Mouse (Mus musculus) sigmoid colon, adult 10 weeks (tissue): Measurements from ENCODE around the gene Gm5414. TPM values are rescaled to one million over a fixed set of nuclear protein-coding genes. Genes with fewer than 3 reads are reported as not detected.

ENCODE experiments used
- polyA plus RNA-seq: library from polyadenylated mRNA; stranded (reverse); fragments of 350-450 nt; fragmentation: Illumina TruSeq; extraction: RNeasy Lipid Tissue Mini Kit (QIAGEN cat#74804); gene quantifications from one replicate; pipeline ENCODE4 v1.2.3, GENCODE M21; 2014; ENCODE audit warnings: low read depth, low replicate concordance

The Gm5414 gene
- polyA plus RNA-seq, result not detected

GRCm38 (mm10) chr15:101627884-101628283, at the start of gene Gm5414:
Gm5414 (minus strand) TSS chr15:101628188.

GRCm38 (mm10) chr15:101647280-101647679, 19.3 kb upstream of the Gm5414 start, which contains the start of gene Gm5478:
Gm5478 (minus strand) TSS chr15:101647380.

Other genes starting within 250 kb of the Gm5414 start
- 5.0 TPM for gene Krt7, start 217.1 kb downstream of the Gm5414 start, polyA plus RNA-seq
- gene Krt87, start 189.4 kb downstream of the Gm5414 start, polyA plus RNA-seq, result 0.50 TPM
- gene Krt88, start 180.4 kb downstream of the Gm5414 start, polyA plus RNA-seq, result not detected
- not detected for gene Krt81, start 164.4 kb downstream of the Gm5414 start, polyA plus RNA-seq
- not detected for gene Krt86, start 154.7 kb downstream of the Gm5414 start, polyA plus RNA-seq
- gene Krt83, start 136.7 kb downstream of the Gm5414 start, polyA plus RNA-seq, result not detected
- gene Gm49425, start 110.9 kb downstream of the Gm5414 start, polyA plus RNA-seq, result not detected
- gene Krt84, start 95.4 kb downstream of the Gm5414 start, polyA plus RNA-seq, result not detected
- not detected for gene Krt82, start 77.5 kb downstream of the Gm5414 start, polyA plus RNA-seq
- gene Krt90, start 65.2 kb downstream of the Gm5414 start, polyA plus RNA-seq, result not detected
- gene Krt75, start 54.3 kb downstream of the Gm5414 start, polyA plus RNA-seq, result not detected
- gene Gm5478, start 19.2 kb upstream of the Gm5414 start, polyA plus RNA-seq, result not detected
- not detected for gene Krt6b, start 52.1 kb upstream of the Gm5414 start, polyA plus RNA-seq
- gene Krt6a, start 66.1 kb upstream of the Gm5414 start, polyA plus RNA-seq, result not detected
- gene Krt5, start 84.7 kb upstream of the Gm5414 start, polyA plus RNA-seq, result not detected
- gene Krt71, start 114.9 kb upstream of the Gm5414 start, polyA plus RNA-seq, result not detected
- gene Krt72, start 158.3 kb upstream of the Gm5414 start, polyA plus RNA-seq, result not detected
- not detected for gene Krt73, start 174.2 kb upstream of the Gm5414 start, polyA plus RNA-seq
- not detected for gene Krt2, start 190.0 kb upstream of the Gm5414 start, polyA plus RNA-seq
- gene Krt1, start 222.6 kb upstream of the Gm5414 start, polyA plus RNA-seq, result 0.16 TPM
- gene Krt77, start 241.5 kb upstream of the Gm5414 start, polyA plus RNA-seq, result not detected